Mouse (Mus musculus) lung, embryonic 16.5 days (tissue): Measurements from ENCODE around the gene Hacd3. TPM values are rescaled to one million over a fixed set of nuclear protein-coding genes. Genes with fewer than 3 reads are reported as not detected.

Experiments
- ATAC-seq: fragments of 200-750 bp; cut with Nextera tagmentation; 2 replicates; pipeline ENCODE4 v1.8.0; 2017; ENCODE audit warnings: low read depth, mild to moderate bottlenecking, moderate library complexity
- H3K27ac ChIP-seq: fragments of 300-500 bp; sonication (generic); 2 replicates; pipeline ENCODE4 v1.5.1; 2014; ENCODE audit warnings: mild to moderate bottlenecking, control low read depth, low read length
- H3K27me3 ChIP-seq: fragments of 300-500 bp; sonication (generic); 2 replicates; pipeline ENCODE4 v1.6.1; 2014; ENCODE audit warnings: low read depth, low read length, mixed read lengths; ENCODE audit not compliant: control insufficient read depth, insufficient read depth
- H3K36me3 ChIP-seq: fragments of 300-500 bp; sonication (generic); 2 replicates; pipeline ENCODE4 v1.6.1; 2014; ENCODE audit warnings: low read length; ENCODE audit not compliant: control insufficient read depth, insufficient read depth
- H3K4me1 ChIP-seq: fragments of 300-500 bp; sonication (generic); replicated peaks from 2 replicates; pipeline ENCODE4 v1.6.1; 2014; ENCODE audit warnings: low read length, mixed read lengths; ENCODE audit not compliant: control insufficient read depth, insufficient read depth
- H3K4me2 ChIP-seq: fragments of 300-500 bp; sonication (generic); 2 replicates; pipeline ENCODE4 v1.6.1; 2014; ENCODE audit warnings: low read depth, low read length, control low read depth
- H3K4me3 ChIP-seq: fragments of 300-500 bp; sonication (generic); 2 replicates; pipeline ENCODE4 v1.5.1; 2014; ENCODE audit warnings: mild to moderate bottlenecking, low read length, control low read depth
- H3K9ac ChIP-seq: fragments of 300-500 bp; sonication (generic); 2 replicates; pipeline ENCODE4 v1.6.1; 2014; ENCODE audit warnings: low read length, control low read depth
- H3K9me3 ChIP-seq: fragments of 300-500 bp; sonication (generic); 2 replicates; pipeline ENCODE4 v1.6.1; 2016; ENCODE audit warnings: low read length; ENCODE audit not compliant: control insufficient read depth
- WGBS: fragments of 180-500 bp; shearing (Covaris S2); extraction: QIAGEN DNeasy Blood & Tissue Kit; methylation state at CpG from one replicate; pipeline ENCODE4 v1.1.7; 2014; 5-methylcytosine and 5-hydroxymethylcytosine counted together
- polyA plus RNA-seq: library from polyadenylated mRNA; unstranded; fragments of >200 nt; fragmentation: Nextera tagmentation; extraction: Ambion mirVana; gene quantifications from 2 replicates; pipeline ENCODE4 v1.2.1, GENCODE M21; 2015

Hacd3 gene
- polyA plus RNA-seq, 1 experiment from 2014 or later, result 76.6 TPM

- WGBS, result under 1% methylated on average over 11 of the region's 17 CpGs
- Histone ChIP-seq H3K9ac (peak overlapping the region; percentile 91), H3K4me1 (peaks cover 11% of the 10 kb centered on the region)
Measured at GRCm38 (mm10) chr9:64960978-64961320, 60.5 kb downstream of the Hacd3 start.

GRCm38 (mm10) chr9:64960117-64960977 lies 61.1 kb downstream of the Hacd3 start, which contains the start of gene Ints14:
Ints14 (plus strand) TSS chr9:64960905.
- Histone ChIP-seq H3K9me3 (no peaks in the 10 kb centered on the region), H3K4me2 (peak within 1 kb of the TSS; percentile 71)
- 4% methylated on average over 29 of the region's 29 CpGs for WGBS

More at GRCm38 (mm10) chr9:64960978-64961320, 60.5 kb downstream of the Hacd3 start:
- H3K9me3 ChIP-seq, result no peaks in the 10 kb centered on the region
- H3K36me3 ChIP-seq, result peaks cover 16% of the 10 kb centered on the region
- H3K27ac ChIP-seq, result peak overlapping the region; percentile 88
- H3K4me3 ChIP-seq, result peak overlapping the region; percentile 76
- H3K27me3 ChIP-seq, result no peaks in the 10 kb centered on the region
- peak overlapping the region; percentile 71 for H3K4me2 ChIP-seq
- ATAC-seq, result peak; percentile 88

DNA sequence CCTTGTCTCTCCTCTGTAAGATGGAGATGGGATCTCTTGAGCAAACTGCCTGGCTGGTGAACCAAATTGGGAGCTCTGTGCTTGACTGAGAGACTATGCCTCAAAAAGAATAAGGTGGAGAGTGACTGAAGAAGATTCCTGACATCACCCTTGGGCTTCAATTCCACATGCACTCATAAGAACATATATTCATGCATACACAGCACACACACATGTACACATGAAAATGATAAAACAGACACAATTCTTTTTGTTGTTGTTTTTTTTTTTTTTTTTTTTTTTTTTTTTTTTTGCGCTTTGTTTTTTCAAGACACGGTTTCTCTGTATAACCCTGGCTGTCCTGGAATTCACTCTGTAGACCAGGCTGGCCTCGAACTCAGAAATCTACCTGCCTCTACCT lies 64.2 kb downstream of the Hacd3 start:
- Histone ChIP-seq H3K9me3 (no peaks in the 10 kb centered on the region), H3K27me3 (no peaks in the 10 kb centered on the region), H3K36me3 (no peaks in the 10 kb centered on the region; the same call in 1 of the 2 replicates), H3K4me2 (no peak overlapping the region), H3K27ac (no peak overlapping the region), H3K4me1 (peaks cover 19% of the 10 kb centered on the region), H3K9ac (no peak overlapping the region), H3K4me3 (no peak overlapping the region)
- 81% methylated on average over 3 of the region's 3 CpGs for WGBS
- ATAC-seq, result no peak

More at GRCm38 (mm10) chr9:64960117-64960977, 61.1 kb downstream of the Hacd3 start, which contains the start of gene Ints14:
- H3K36me3 ChIP-seq, result peaks cover 13% of the 10 kb centered on the region
- peaks cover 11% of the 10 kb centered on the region for H3K4me1 ChIP-seq
- no peaks in the 10 kb centered on the region for H3K27me3 ChIP-seq
- peak within 1 kb of the TSS; percentile 91 for H3K9ac ChIP-seq
- H3K27ac ChIP-seq, result peak within 1 kb of the TSS; percentile 88
- ATAC-seq, result peak; percentile 99
- H3K4me3 ChIP-seq, result peak within 1 kb of the TSS; percentile 76

DNA sequence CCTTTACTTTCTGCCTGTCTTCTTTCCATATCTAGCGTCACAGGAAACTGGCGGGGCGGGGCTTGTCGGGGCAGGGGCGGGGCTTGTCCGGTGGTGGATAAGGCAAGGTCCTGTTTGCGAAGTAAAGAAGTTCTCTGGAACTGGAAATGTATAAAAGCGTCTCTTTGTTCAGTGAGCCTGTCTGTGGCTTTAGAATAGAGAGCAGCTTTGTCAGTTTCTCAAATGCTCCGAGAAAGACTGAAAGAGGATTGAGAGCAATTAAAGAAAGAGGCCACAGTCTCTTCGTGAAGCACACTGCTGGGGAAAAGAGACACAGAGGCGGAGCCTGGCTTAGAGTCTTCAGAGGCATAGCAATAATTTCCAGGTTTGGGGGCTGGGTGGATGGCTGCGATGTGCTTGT lies 65.2 kb downstream of the Hacd3 start:
- H3K27me3 ChIP-seq, result no peaks in the 10 kb centered on the region; the same call in 1 of the 2 replicates
- no peak overlapping the region for H3K9ac ChIP-seq
- WGBS, result 17% methylated on average over 12 of the region's 12 CpGs
- peaks cover 14% of the 10 kb centered on the region for H3K4me1 ChIP-seq
- no peak for ATAC-seq
- H3K36me3 ChIP-seq, result no peaks in the 10 kb centered on the region
- H3K27ac ChIP-seq, result 0 out of 2 replicates have a peak overlapping the region, but pooled peaks have one; percentile 1
- H3K9me3 ChIP-seq, result no peaks in the 10 kb centered on the region
- peak overlapping the region; percentile 15 for H3K4me3 ChIP-seq
- 0 out of 2 replicates have a peak overlapping the region, but pooled peaks have one; percentile 19 for H3K4me2 ChIP-seq

DNA sequence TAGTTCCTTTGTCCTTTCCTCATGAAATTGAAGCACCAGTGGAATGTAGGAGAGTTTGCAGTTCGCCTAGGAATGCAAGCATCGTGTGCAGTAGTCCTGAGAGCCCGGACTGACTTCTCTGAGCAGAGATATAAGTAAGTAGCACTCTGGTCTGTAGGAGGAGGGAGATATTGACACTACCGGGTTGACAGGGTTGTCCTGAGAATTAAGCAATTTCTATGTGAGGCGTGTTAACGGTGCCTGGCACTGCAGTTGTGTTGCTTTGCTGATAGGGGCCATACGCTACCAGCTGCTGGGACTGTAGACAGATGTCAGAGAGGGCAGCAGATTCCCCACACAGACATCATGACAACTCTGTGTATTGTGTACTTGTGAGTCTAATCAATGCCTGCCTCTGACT lies 68.3 kb downstream of the Hacd3 start:
- Histone ChIP-seq H3K27me3 (no peaks in the 10 kb centered on the region; the same call in 1 of the 2 replicates), H3K36me3 (no peaks in the 10 kb centered on the region), H3K9me3 (no peaks in the 10 kb centered on the region), H3K4me3 (no peak overlapping the region), H3K27ac (peak overlapping the region; percentile 61; the same call in 1 of the 2 replicates), H3K4me2 (peak overlapping the region; percentile 20; the same call in 1 of the 2 replicates), H3K9ac (no peak overlapping the region; the same call in 1 of the 2 replicates), H3K4me1 (peaks cover 10% of the 10 kb centered on the region; the same call in 1 of the 2 replicates)
- peak; percentile 77 for ATAC-seq
- WGBS, result 40% methylated on average over 7 of the region's 7 CpGs

GRCm38 (mm10) chr9:64952055-64952454 lies 69.4 kb downstream of the Hacd3 start:
- no peaks in the 10 kb centered on the region for H3K9me3 ChIP-seq
- no peak overlapping the region for H3K9ac ChIP-seq
- peaks cover 10% of the 10 kb centered on the region; the same call in 1 of the 2 replicates for H3K4me1 ChIP-seq
- H3K27me3 ChIP-seq, result no peaks in the 10 kb centered on the region; the same call in 1 of the 2 replicates
- H3K36me3 ChIP-seq, result no peaks in the 10 kb centered on the region
- H3K4me3 ChIP-seq, result no peak overlapping the region
- WGBS, result 17% methylated on average over 5 of the region's 5 CpGs
- no peak overlapping the region for H3K4me2 ChIP-seq
- H3K27ac ChIP-seq, result no peak overlapping the region
- peak; percentile 51; the same call in 1 of the 2 replicates for ATAC-seq

GRCm38 (mm10) chr9:64951161-64951657 lies 70.3 kb downstream of the Hacd3 start, which contains the start of gene Slc24a1:
Slc24a1 (minus strand) TSS chr9:64951607.
- H3K9me3 ChIP-seq, result no peaks in the 10 kb centered on the region
- no peak within 1 kb of the TSS for H3K4me2 ChIP-seq
- H3K27me3 ChIP-seq, result no peaks in the 10 kb centered on the region; the same call in 1 of the 2 replicates
- 34% methylated on average over 11 of the region's 11 CpGs for WGBS
- no peak within 1 kb of the TSS for H3K4me3 ChIP-seq
- H3K4me1 ChIP-seq, result peaks cover 8% of the 10 kb centered on the region; the same call in 1 of the 2 replicates
- no peaks in the 10 kb centered on the region for H3K36me3 ChIP-seq
- H3K9ac ChIP-seq, result no peak within 1 kb of the TSS
- peak within 1 kb of the TSS; percentile 61; the same call in 1 of the 2 replicates for H3K27ac ChIP-seq
- no peak for ATAC-seq

GRCm38 (mm10) chr9:64947483-64948095 lies 73.9 kb downstream of the Hacd3 start:
- H3K4me1 ChIP-seq, result 0 out of 2 replicates have a peak, but pooled peaks cover 2% of the 10 kb centered on the region
- H3K4me3 ChIP-seq, result no peak overlapping the region
- H3K9me3 ChIP-seq, result no peaks in the 10 kb centered on the region
- no peak overlapping the region for H3K4me2 ChIP-seq
- no peak overlapping the region for H3K27ac ChIP-seq
- ATAC-seq, result no peak
- 79% methylated on average over 9 of the region's 9 CpGs for WGBS
- no peaks in the 10 kb centered on the region; the same call in 1 of the 2 replicates for H3K27me3 ChIP-seq
- no peaks in the 10 kb centered on the region for H3K36me3 ChIP-seq
- no peak overlapping the region for H3K9ac ChIP-seq
